Mouse (Mus musculus) thymus, postnatal 36 days (tissue): ENCODE measurements around the gene Zbtb4.
"Not testable (repeated sequence)": the region's sequence is repeated elsewhere in the genome, so short reads cannot be mapped to it uniquely, and the experiment has no call there.

ENCODE experiments used
- DNase-seq, 2 experiments: peaks; one replicate each; pipeline ENCODE4 v3.0.0; 2022; ENCODE audit warnings: mixed read lengths in 2 of 2

Gene Zbtb4

GRCm38 (mm10) chr11:69765221-69766125 is at the start of gene Zbtb4:
Gene Zbtb4, plus strand, starts transcription at chr11:69765912.
- DNase-seq: peak; percentile 47 to 58

- DNase-seq: no peak
Measured at GRCm38 (mm10) chr11:69715929-69716328, 49.8 kb upstream of the Zbtb4 start.

- DNase-seq: no peak
Measured at GRCm38 (mm10) chr11:69716953-69717352, 48.8 kb upstream of the Zbtb4 start.

DNA sequence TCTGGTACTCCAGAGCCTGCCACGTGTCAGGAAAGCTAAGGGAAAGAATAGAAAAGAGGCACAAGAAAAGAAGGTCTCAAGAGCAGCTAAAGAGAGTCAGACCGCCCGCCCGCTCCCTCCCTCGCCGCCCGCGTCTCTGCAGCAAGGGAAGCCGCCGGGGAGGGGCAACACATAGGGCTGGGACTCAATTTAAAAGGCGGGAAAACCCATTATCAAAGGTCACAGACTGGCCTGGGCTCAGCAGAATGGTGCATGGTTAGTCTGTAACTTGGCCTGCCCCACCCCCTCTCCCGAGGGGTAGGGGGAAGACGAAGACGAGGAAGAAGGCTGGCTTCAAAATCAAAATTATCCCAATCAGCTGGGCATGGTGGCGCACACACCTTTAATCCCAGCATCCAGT is 47.1 kb upstream of the Zbtb4 start:
- no peak for DNase-seq

DNA sequence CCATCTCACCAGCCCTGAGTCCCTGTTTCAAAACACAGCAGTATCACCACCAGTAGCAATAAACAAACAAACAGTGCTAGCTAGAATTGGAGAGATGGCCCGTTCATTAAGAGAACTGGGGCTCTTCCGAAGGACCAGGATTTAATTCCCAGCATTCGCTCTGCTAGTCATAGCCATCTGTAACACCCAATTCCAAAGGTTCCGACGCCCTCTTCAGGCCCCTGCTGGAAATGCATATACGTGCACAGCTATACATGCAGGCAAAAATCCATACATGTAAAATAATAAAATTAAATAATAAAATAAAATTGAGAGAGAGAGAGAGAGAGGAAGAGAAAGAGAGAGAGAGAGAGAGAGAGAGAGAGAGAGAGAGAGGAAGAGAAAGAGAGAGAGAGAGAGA is 46.3 kb upstream of the Zbtb4 start:
- no peak for DNase-seq

DNA sequence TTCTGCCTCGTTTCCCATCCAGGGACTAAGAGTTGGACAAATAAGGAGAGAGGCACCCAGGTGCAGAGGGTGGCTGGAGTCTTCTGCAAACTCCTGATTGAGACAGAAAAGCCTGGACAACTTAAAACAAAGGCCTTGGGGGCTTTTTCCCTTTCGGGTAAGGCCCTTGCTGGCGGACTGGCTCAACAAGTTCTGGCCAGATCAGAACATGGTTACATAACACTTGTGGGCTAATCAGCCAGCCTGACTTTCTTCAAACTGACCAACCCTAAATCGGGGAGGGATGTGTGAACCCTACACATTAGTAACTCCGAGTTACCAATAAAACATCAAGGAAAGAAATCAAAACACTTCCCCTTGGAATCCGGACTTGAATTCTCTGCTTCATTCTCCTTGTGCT is 44.9 kb upstream of the Zbtb4 start:
- DNase-seq: no peak

- DNase-seq: no peak
Measured at GRCm38 (mm10) chr11:69723074-69723473, 42.6 kb upstream of the Zbtb4 start.

- no peak for DNase-seq
Measured at GRCm38 (mm10) chr11:69725951-69726350, 39.8 kb upstream of the Zbtb4 start.

GRCm38 (mm10) chr11:69729063-69729462 is 36.6 kb upstream of the Zbtb4 start:
- DNase-seq: peak; percentile 63 to 69

DNA sequence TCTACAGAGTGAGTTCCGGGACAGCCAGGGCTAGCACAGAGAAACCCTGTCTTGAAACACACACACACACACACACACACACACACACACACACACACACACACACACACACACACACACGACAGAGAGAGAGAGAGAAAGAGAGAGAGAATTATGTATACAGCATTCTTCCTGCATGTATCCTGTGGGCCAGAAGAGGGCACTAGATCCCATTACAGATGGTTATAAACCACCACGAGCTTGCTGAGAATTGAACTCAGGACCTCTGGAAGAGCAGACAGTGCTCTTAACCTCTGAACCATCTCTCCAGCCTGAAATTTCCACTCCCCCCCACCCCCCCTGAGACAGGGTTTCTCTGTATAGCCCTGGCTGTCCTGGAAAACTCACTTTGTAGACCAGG is 34.3 kb upstream of the Zbtb4 start:
- not testable (repeated sequence) for DNase-seq

- no peak for DNase-seq
Measured at GRCm38 (mm10) chr11:69751635-69752034, 14.1 kb upstream of the Zbtb4 start.

DNA sequence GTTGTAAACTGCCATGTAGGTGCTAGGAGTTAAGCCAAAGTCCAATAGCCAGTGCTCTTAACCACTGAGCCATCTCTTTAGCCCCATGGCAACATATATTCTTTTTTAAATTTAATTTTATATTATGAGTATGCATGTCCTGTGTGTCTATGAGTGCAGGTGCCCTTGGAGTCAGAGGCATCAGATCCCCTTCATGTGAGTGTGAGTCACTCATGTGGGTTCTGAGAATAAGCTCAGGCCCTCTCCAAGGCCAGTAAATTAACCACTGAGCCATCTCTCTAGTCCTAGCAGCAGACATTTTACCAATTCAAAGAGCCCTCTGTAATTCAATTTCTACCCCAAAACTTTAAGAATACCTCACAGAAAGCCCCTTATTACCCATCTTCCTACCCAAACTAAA is 13.0 kb upstream of the Zbtb4 start:
- no peak for DNase-seq

GRCm38 (mm10) chr11:69754233-69754632 is 11.5 kb upstream of the Zbtb4 start:
- DNase-seq: no peak

- no peak for DNase-seq
Measured at GRCm38 (mm10) chr11:69754701-69755100, 11.0 kb upstream of the Zbtb4 start.

GRCm38 (mm10) chr11:69757303-69758089 is 8.2 kb upstream of the Zbtb4 start:
- no peak for DNase-seq

- DNase-seq: peak; percentile 95 to 96
Measured at GRCm38 (mm10) chr11:69758090-69758456, 7.6 kb upstream of the Zbtb4 start.

- peak; percentile 97 for DNase-seq
Measured at GRCm38 (mm10) chr11:69758478-69758970, 7.2 kb upstream of the Zbtb4 start, which contains the start of gene Polr2a. Gene Polr2a, minus strand, starts transcription at chr11:69758637.

DNA sequence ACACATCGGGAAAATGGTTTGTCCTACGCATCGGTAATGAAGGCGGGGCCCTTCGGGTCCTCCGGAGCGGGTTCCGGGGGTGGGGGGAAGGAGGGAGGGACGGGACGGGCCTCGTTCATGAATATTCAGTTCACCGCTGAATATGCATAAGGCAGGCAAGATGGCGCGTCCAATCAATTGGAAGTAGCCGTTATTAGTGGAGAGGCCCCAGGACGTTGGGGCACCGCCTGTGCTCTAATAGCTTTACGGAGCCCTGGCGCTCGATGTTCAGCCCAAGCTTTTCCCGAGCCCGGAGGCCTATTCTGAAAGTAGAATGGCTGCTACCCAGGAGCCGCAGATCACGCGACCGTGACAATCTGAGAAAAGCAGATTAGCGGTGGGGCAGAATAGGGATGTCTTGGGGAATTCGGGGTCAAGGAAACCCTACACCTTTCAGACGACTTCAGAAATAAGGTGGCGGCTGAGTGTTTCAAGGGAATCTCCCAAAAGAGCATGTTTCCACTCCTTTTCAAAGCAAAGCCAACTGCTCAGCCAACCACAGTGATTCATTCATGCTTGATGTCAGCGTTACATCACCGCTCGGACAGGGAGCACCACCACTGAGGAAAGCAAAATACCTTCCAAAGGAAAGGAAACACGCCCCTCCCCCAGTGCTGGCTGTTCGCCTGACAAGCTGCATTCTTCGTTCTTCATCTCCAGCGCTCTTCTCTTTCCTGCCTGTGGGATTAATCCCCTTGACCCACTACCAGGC is 6.6 kb upstream of the Zbtb4 start:
- DNase-seq: peak; percentile 40 to 85

DNA sequence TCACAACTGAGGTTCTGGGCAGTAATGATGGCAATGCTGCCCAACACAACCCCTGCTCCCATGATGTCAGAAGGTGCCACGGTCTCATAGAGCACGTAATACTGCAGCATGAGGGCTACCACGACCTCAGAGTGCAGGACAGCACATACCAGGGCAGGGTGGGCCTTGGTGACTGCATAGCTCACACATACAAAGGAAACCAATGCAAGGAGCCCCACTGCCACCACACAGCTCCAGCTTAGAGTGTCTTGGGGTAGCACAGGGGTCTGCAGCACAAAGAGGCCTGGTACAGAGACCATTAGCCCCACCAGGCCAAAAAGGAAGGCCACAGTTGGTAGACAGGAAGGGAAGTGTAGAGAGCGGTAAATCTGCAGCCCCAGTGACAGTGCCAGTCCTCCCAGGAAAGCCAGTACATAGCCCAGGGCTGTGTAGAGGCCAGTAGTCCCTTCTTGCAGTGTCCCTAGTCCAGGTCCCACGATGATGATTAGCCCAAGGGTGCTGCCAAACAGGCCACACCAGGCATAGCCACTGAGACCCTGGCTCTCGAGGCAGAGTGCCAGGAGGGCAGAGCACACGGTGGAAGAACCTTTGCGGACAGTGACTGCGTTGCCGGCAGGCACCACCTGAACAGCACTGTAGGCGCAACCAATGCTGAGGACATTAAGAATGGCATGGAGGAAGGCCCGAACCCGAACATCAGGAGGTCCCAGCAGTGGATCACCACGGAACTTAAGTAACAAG is 5.4 kb upstream of the Zbtb4 start:
- no peak for DNase-seq

- no peak for DNase-seq
Measured at GRCm38 (mm10) chr11:69760901-69761200, 4.9 kb upstream of the Zbtb4 start.

GRCm38 (mm10) chr11:69761868-69762267 is 3.8 kb upstream of the Zbtb4 start, which contains the start of gene Slc35g3:
Gene Slc35g3, minus strand, starts transcription at chr11:69761968.
- no peak for DNase-seq

- no peak for DNase-seq
Measured at GRCm38 (mm10) chr11:69763551-69763950, 2.2 kb upstream of the Zbtb4 start.
